Mouse (Mus musculus) kidney, adult 2 months (tissue): ENCODE data around the gene Fam126a.

Experiments
- CTCF ChIP-seq: fragments of 200-500 bp; conservative IDR thresholded peaks from 2 replicates; pipeline ENCODE4 v1.5.1; 2011; ENCODE audit warnings: low read depth, mild to moderate bottlenecking, control low read depth, low read length, moderate library complexity, mixed read lengths; ENCODE audit not compliant: insufficient read depth, insufficient read length
- POLR2A ChIP-seq: fragments of 200-500 bp; IDR thresholded peaks from one replicate; pipeline ENCODE4 v1.6.1; 2011; ENCODE audit warnings: low read depth, low read length, control low read depth

- TF ChIP-seq CTCF (no peak), POLR2A (peak; percentile 48)
These were observed at the start of gene Fam126a for GRCm38 (mm10) chr5:24030579-24030969.
